Mouse (Mus musculus) E14TG2a.4 (cell line): ENCODE results near the gene Hmgn5.
A peak's percentile ranks its signal among the peaks of the same experiment; 100 is the strongest.

Experiments used
- H3K27me3 ChIP-seq: 2 replicates; pipeline ENCODE4 v1.6.1; 2014; ENCODE audit warnings: low read length, control low read depth; ENCODE audit not compliant: insufficient read depth
- H3K36me3 ChIP-seq: 2 replicates; pipeline ENCODE4 v1.6.1; 2014; ENCODE audit warnings: low read length, control low read depth; ENCODE audit not compliant: insufficient read depth
- H3K4me1 ChIP-seq: replicated peaks from 2 replicates; pipeline ENCODE4 v1.6.1; 2014; ENCODE audit warnings: low read depth, low read length, control low read depth
- H3K4me3 ChIP-seq: replicated peaks from 2 replicates; pipeline ENCODE4 v1.5.1; 2014; ENCODE audit warnings: mild to moderate bottlenecking, low read length
- H3K9me3 ChIP-seq: 2 replicates; pipeline ENCODE4 v1.6.1; 2014; ENCODE audit warnings: low read length, control low read depth
- CTCF ChIP-seq: conservative IDR thresholded peaks from 2 replicates; pipeline ENCODE4 v1.5.1; 2014; ENCODE audit warnings: low read length
- NANOG ChIP-seq: IDR thresholded peaks from 2 replicates; pipeline ENCODE4 v1.6.1; 2014; ENCODE audit warnings: borderline replicate concordance, low read length, mixed read lengths
- POU5F1 ChIP-seq: IDR thresholded peaks from 2 replicates; pipeline ENCODE4 v1.6.1; 2014; ENCODE audit warnings: low read length, borderline replicate concordance

The Hmgn5 gene

DNA sequence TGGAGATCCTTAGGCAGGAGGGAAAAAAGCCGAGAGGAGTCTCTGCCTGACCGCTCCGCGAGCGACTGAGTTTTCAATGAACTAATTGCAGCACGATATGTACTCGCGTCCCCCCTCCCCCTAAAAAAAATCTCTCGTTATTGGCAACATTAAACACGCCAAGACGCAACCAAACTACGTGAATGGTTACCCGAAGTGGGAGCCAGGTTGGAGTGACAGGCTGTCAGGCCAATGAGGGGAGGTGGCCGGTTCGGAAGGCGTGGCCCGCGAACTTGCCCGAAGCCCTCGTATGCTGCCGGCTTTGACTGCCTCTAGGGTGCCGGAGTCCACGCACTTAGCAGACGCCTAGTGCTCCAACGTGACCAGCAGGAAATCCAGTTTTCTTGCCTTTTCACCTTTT is at the start of gene Hmgn5:
Gene Hmgn5 (minus strand): TSS at position 122 of the 400 bp plus-strand sequence.
- H3K4me3 ChIP-seq = peak within 1 kb of the TSS; percentile 75
- H3K27me3 ChIP-seq = no peaks in the 10 kb centered on the region
- no peaks in the 10 kb centered on the region for H3K36me3 ChIP-seq
- 0 out of 2 replicates have a peak, but pooled peaks cover 3% of the 10 kb centered on the region for H3K4me1 ChIP-seq
- no peaks in the 10 kb centered on the region for H3K9me3 ChIP-seq
- no peak for TF ChIP-seq POU5F1
- TF ChIP-seq NANOG = no peak
- TF ChIP-seq CTCF = no peak

DNA sequence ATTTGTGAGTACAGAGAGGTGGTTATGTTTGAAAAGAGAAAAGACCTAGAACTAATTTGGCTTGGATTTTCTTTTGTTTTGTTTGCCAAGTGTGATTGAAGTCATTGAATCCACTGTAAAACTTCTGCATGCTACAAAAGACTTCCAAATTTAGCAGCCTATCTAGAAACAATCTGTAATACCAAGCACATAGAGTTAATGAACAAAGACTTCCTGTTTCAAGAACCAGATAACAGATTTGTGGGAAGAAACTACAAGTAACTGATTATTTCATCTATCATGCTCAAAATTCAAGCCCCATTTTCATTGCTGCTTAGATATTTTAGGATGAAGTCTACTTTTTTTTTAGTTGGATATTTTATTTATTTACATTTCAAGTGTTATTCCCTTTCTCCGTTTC is 34.6 kb upstream of the Hmgn5 start:
- no peaks in the 10 kb centered on the region for H3K36me3 ChIP-seq
- H3K27me3 ChIP-seq = no peaks in the 10 kb centered on the region
- no peaks in the 10 kb centered on the region for H3K4me1 ChIP-seq
- H3K4me3 ChIP-seq = no peak overlapping the region
- TF ChIP-seq POU5F1 = no peak
- no peak for TF ChIP-seq CTCF
- TF ChIP-seq NANOG = no peak
- no peaks in the 10 kb centered on the region for H3K9me3 ChIP-seq

DNA sequence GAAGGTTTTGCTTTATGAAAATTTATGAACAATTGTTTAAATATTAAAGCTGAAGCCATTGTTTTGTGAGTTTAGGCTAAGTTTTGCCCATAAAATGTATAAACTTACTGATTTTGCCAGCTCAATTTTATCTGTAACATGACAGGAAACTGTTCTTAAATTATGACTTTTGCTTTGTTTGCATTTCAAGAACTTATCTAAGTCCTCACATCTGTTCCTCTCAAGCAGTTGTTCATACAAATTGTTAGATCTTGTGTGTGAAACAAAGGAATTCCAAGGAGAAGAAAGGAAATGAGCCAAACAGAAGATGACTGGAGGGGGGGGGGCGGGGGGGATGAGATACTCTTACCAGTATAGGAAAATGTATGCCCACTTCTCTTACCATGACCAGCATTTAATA is 13.0 kb upstream of the Hmgn5 start:
- Histone ChIP-seq H3K4me3 (no peak overlapping the region), H3K4me1 (no peaks in the 10 kb centered on the region), H3K27me3 (no peaks in the 10 kb centered on the region), H3K9me3 (no peaks in the 10 kb centered on the region), H3K36me3 (no peaks in the 10 kb centered on the region)
- TF ChIP-seq CTCF (no peak), POU5F1 (no peak), NANOG (no peak)

DNA sequence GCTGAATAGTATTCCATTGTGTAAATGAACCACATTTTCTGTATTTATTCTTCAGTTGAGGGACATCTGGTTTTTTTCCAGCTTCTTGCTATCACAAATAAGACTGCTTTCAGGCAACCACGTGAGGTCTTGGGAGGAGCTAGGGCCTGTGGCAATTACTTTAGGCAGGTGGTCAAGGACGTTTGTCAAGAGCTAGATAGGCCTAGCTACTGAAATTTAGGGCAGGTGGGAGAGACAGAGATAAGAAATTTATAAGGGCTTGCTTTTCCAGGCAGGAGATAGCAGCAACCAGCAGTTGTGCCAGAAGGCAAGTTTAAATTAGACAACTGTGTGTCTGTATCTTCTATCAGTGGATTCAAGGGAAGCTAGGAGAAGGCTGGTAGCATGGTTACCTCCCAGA is 7.7 kb upstream of the Hmgn5 start:
- no peaks in the 10 kb centered on the region for H3K9me3 ChIP-seq
- H3K4me1 ChIP-seq = no peaks in the 10 kb centered on the region
- H3K36me3 ChIP-seq = no peaks in the 10 kb centered on the region
- TF ChIP-seq CTCF (no peak), POU5F1 (no peak), NANOG (no peak)
- H3K4me3 ChIP-seq = no peak overlapping the region
- H3K27me3 ChIP-seq = no peaks in the 10 kb centered on the region

DNA sequence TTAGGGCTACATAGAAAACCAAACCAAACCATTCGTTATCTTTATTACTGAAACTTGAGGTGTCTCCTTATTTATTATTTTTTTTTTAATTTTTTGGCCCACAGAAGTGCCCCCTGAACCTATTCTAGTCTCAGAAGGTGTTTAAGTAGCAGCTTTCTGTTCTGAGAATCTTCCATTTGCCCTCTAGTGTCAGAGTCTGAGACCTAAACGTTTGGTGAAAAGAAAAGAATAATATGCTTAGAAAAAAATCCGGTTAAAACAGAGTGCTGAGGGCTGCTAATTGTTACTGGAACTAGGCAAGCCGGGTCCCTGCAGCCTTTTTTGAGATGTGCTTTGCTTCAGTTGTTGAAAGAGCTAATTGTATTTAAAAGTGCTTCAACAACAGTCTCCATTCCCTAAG is 962 bp upstream of the Hmgn5 start:
- TF ChIP-seq POU5F1 (no peak), NANOG (no peak), CTCF (no peak)
- no peaks in the 10 kb centered on the region for H3K36me3 ChIP-seq
- H3K4me1 ChIP-seq = 0 out of 2 replicates have a peak, but pooled peaks cover 3% of the 10 kb centered on the region
- H3K27me3 ChIP-seq = no peaks in the 10 kb centered on the region
- H3K4me3 ChIP-seq = peak overlapping the region; percentile 75; the same call in 1 of the 2 replicates
- no peaks in the 10 kb centered on the region for H3K9me3 ChIP-seq

DNA sequence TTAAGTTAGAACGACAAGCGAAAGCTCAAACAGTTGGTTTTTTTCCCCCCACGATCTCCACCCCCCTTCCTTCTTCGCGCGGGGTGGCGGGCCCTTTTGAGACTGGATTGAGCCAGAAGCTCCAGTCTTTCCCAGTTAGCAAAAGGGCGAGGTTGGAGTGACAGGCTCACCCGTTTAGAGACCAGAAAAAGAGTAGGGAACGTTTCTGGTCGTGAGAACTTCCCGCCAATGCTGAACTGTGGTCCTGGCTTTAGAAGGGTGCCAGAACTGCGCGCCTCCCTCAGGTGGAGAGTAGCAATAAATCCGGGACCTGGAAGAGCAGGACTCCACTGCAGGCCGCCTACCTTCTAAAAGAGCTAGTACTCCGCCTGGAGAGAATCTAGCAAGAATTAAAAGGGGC is 482 bp upstream of the Hmgn5 start:
- 0 out of 2 replicates have a peak, but pooled peaks cover 3% of the 10 kb centered on the region for H3K4me1 ChIP-seq
- H3K9me3 ChIP-seq = no peaks in the 10 kb centered on the region
- H3K36me3 ChIP-seq = no peaks in the 10 kb centered on the region
- TF ChIP-seq POU5F1 (no peak), NANOG (no peak), CTCF (no peak)
- peak overlapping the region; percentile 75 for H3K4me3 ChIP-seq
- no peaks in the 10 kb centered on the region for H3K27me3 ChIP-seq

DNA sequence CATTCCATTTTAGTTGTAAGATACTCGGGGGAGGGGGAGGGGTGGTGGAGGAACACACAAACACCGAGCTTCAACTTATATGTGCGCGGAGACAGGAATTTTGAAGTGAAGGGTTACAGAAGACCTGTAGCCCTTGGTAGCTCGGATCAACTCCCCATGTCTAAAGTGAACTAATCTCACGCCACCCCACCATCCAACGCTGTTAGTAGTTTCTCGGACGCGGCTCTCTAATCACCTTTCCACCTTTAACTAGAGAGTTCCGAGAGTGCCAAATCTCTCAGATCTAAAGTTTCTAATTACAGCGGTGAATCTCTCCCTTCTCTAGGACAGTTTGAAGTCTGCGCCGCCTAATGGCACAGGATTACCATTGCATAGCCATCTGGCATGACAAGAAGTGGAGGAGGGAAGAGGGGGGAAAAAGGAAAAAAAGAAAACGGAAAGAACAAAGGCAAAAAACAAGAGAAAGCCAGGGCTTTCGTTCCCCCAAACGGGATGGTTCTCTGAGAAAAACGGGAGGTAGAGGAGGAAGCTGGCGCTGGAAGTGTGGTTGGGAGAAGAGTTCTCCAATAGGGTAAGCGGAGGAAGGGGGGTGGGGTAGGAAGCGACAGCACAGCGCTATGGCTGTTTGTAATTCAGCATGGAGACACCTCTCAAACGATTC is 703 bp downstream of the Hmgn5 start:
- H3K27me3 ChIP-seq = no peaks in the 10 kb centered on the region
- TF ChIP-seq NANOG = no peak
- peak; percentile 35 for TF ChIP-seq CTCF
- no peaks in the 10 kb centered on the region for H3K36me3 ChIP-seq
- H3K9me3 ChIP-seq = no peaks in the 10 kb centered on the region
- peak overlapping the region; percentile 75 for H3K4me3 ChIP-seq
- H3K4me1 ChIP-seq = 0 out of 2 replicates have a peak, but pooled peaks cover 3% of the 10 kb centered on the region

DNA sequence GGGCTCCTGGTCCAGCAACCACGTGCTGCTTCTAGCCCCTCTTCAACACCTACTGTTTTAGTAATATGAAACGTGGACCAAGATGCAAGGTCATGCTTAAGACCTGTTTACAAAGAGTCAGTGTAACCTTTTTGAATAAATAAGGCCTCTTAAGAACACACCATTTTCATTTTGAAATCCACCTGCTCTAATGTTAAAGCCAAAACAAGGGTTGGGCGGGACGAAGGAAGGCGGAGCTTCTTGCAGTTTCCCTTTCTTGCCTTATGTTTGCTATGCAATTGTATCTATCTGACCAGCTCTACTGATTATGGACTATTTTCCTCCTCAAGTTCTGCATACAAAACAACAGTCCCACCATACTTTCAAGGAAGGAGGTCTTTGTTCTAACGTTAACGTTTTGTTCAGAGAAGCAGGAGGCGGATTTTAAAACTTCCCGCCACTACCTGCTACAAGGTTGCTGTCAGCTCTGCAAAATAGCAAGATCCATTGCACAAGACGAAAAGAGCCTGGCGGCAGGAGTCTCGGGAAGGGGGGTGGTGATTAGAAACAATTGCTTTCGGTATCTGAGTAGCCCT is 1.5 kb downstream of the Hmgn5 start:
- H3K36me3 ChIP-seq = no peaks in the 10 kb centered on the region
- TF ChIP-seq CTCF (no peak), NANOG (no peak), POU5F1 (no peak)
- H3K4me3 ChIP-seq = peak overlapping the region; percentile 75; the same call in 1 of the 2 replicates
- no peaks in the 10 kb centered on the region for H3K27me3 ChIP-seq
- no peaks in the 10 kb centered on the region for H3K9me3 ChIP-seq
- 0 out of 2 replicates have a peak, but pooled peaks cover 3% of the 10 kb centered on the region for H3K4me1 ChIP-seq
